ENCODE assay signal across 8 mouse cellular contexts in the genomic region with DNA sequence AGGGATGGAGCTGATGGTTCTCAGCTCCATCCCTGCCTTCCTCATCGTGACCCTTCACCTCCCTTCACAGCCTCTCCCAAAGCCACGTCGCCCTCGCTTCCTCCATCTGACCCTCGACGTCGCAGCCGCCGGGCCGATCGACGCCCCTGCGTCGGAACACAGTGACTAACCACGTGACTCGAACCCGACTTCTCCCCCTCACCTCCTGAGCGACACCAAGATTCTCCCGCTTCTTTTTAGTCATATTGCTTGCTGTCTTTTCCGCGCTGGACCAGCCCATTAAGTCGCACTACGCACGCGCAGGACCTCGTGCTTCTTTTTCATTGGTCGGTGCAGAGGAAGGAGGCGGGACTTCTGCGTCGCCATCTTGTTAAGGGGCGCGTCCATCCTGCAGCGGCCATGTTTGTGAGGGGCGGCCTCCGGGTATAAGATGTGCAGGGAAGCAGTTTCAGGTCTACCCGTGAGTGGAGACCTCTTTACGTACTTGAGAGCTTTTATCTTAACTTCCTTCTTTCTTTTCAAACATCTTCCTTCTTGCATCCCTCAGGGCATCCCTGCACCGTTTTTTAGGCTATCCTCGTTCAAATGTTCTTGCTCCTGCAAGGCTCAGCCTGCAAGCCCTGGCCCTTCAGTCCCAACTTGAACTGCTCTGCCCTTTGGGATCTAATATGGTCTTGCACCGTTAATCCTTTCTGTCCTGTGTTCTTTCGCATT. TPM values are rescaled to one million over a fixed set of nuclear protein-coding genes. Genes with fewer than 3 reads are reported as not detected.
DNase-seq lines count a peak whose midpoint lies in the region; ATAC-seq lines count a peak whose summit lies in the region.

A gene (minus strand): TSS at position 313 of the 714 bp plus-strand sequence.

- H3K4me3 ChIP-seq in intestine, embryonic 14.5 days (ENCODE audit: low read depth, low read length): peak within 1 kb of the TSS; percentile 59

- DNase-seq in adrenal gland, adult 18-20 months (ENCODE audit: low spot score in 2 of 2): peak; percentile 96
- DNase-seq in embryo, embryonic 11 days: peak; percentile 96
- peak; percentile 93 for DNase-seq in gastrocnemius, postnatal 25 days
- DNase-seq in intestine, embryonic 14.5 days (ENCODE audit: low spot score): peak; percentile 99
- DNase-seq in left cerebral cortex, postnatal 14 days (ENCODE audit: low spot score in 2 of 2): peak; percentile 97
- peak; percentile 97 for DNase-seq in mesoderm, embryonic 11.5 days (ENCODE audit: low read depth, low spot score)
- peak; percentile 95 for DNase-seq in right cerebral cortex, postnatal 36 days (ENCODE audit: low spot score in 2 of 2)
- peak; percentile 98 for DNase-seq in yolk sac, embryonic 10.5 days (ENCODE audit: low spot score)

- peaks cover 17% of the 10 kb centered on the region for H3K4me1 ChIP-seq in intestine, embryonic 14.5 days (replicated peaks; ENCODE audit: control insufficient read depth, insufficient read depth, low read length)

- WGBS in intestine, embryonic 14.5 days: 5% methylated on average over 41 of the region's 41 CpGs

- intact Hi-C loops in left cerebral cortex, postnatal 14 days (cut with DNase I): no loop called here

- no peaks in the 10 kb centered on the region for H3K27me3 ChIP-seq in intestine, embryonic 14.5 days (replicated peaks; ENCODE audit: control insufficient read depth, insufficient read depth, low read length)

- H3K4me2 ChIP-seq in intestine, embryonic 14.5 days (ENCODE audit: low read length): peak within 1 kb of the TSS; percentile 88

- peak within 1 kb of the TSS; percentile 69 for H3K9ac ChIP-seq in intestine, embryonic 14.5 days (ENCODE audit: low read length)

- H3K36me3 ChIP-seq in intestine, embryonic 14.5 days (ENCODE audit: control insufficient read depth, insufficient read depth, low read length): no peaks in the 10 kb centered on the region

- ATAC-seq in intestine, embryonic 14.5 days (replicated peaks; ENCODE audit: low FRiP score, low TSS enrichment, low read depth): peak; percentile 94

- no peaks in the 10 kb centered on the region for H3K9me3 ChIP-seq in intestine, embryonic 14.5 days (ENCODE audit: control insufficient read depth, low read length)

- 0 out of 2 replicates have a peak within 1 kb of the TSS, but pooled peaks have one; percentile 43 for H3K27ac ChIP-seq in intestine, embryonic 14.5 days (ENCODE audit: low read depth)

RNA-seq across cellular contexts. Expression of the gene that starts here (rescaled TPM):
- 10 to 100 TPM in 1 of 2 experiments, 1 to 10 TPM in 1; 6.8 to 13.3 TPM for total RNA-seq in adrenal gland, adult 18-20 months (2021)
- 1 to 10 TPM; 5.0 to 6.6 TPM for total RNA-seq in gastrocnemius, postnatal 25 days (2021)
- 16.3 and 16.4 TPM in 2 replicates for polyA plus RNA-seq in intestine, embryonic 14.5 days (2014; fragmentation: Nextera tagmentation; extraction: Ambion mirVana)
- 10 to 100 TPM; 13.5 to 15.1 TPM for total RNA-seq in left cerebral cortex, postnatal 14 days (2021)

Comparison
In these comparisons a context has a peak if more than half of its experiments do, and no peak if none do; other contexts are left out.
1. Peak in every context shown above with its lines: DNase-seq, ATAC-seq, H3K4me3 ChIP-seq and H3K27ac ChIP-seq.